Mouse (Mus musculus) stomach, embryonic 15.5 days (tissue): ENCODE data around the gene Krt77. TPM values are rescaled to one million over a fixed set of nuclear protein-coding genes. Genes with fewer than 3 reads are reported as not detected.

Source experiments
- ATAC-seq: fragments of 200-750 bp; cut with Nextera tagmentation; 2 replicates; pipeline ENCODE4 v1.8.0; 2017; ENCODE audit warnings: low read depth, moderate number of reproducible peaks, moderate TSS enrichment; ENCODE audit not compliant: insufficient read depth, low FRiP score
- H3K27ac ChIP-seq: fragments of 300-500 bp; sonication (generic); 2 replicates; pipeline ENCODE4 v1.5.1; 2015; ENCODE audit warnings: mild to moderate bottlenecking, inconsistent platforms
- H3K27me3 ChIP-seq: fragments of 300-500 bp; sonication (generic); replicated peaks from 2 replicates; pipeline ENCODE4 v1.6.1; 2015; ENCODE audit warnings: inconsistent platforms
- H3K36me3 ChIP-seq: fragments of 300-500 bp; sonication (generic); 2 replicates; pipeline ENCODE4 v1.6.1; 2015; ENCODE audit warnings: inconsistent platforms
- H3K4me1 ChIP-seq: fragments of 300-500 bp; sonication (generic); 2 replicates; pipeline ENCODE4 v1.6.1; 2015; ENCODE audit warnings: inconsistent platforms
- H3K4me2 ChIP-seq: fragments of 300-500 bp; sonication (generic); 2 replicates; pipeline ENCODE4 v1.6.1; 2015; ENCODE audit warnings: mild to moderate bottlenecking, inconsistent platforms
- H3K4me3 ChIP-seq: fragments of 300-500 bp; sonication (generic); replicated peaks from 2 replicates; pipeline ENCODE4 v1.5.1; 2015; ENCODE audit warnings: inconsistent platforms
- H3K9ac ChIP-seq: fragments of 300-500 bp; sonication (generic); 2 replicates; pipeline ENCODE4 v1.6.1; 2015; ENCODE audit warnings: inconsistent platforms
- H3K9me3 ChIP-seq: fragments of 300-500 bp; sonication (generic); 2 replicates; pipeline ENCODE4 v1.6.1; 2016; ENCODE audit warnings: inconsistent platforms
- WGBS: fragments of 180-500 bp; shearing (Covaris S2); methylation state at CpG from one replicate; pipeline ENCODE4 v1.1.7; 2015; 5-methylcytosine and 5-hydroxymethylcytosine counted together
- polyA plus RNA-seq: library from polyadenylated mRNA; unstranded; fragments of >200 nt; fragmentation: Nextera tagmentation; extraction: Ambion mirVana; gene quantifications from 2 replicates; pipeline ENCODE4 v1.2.1, GENCODE M21; 2015

Gene Krt77
- 0.06 and 0.14 TPM in 2 replicates for polyA plus RNA-seq

- no peak for ATAC-seq
- H3K27ac ChIP-seq: no peak within 1 kb of the TSS
- no peak within 1 kb of the TSS for H3K4me2 ChIP-seq
- no peak within 1 kb of the TSS for H3K4me3 ChIP-seq
- no peaks in the 10 kb centered on the region; the same call in 1 of the 2 replicates for H3K27me3 ChIP-seq
- 28% methylated on average over 6 of the region's 6 CpGs for WGBS
- H3K4me1 ChIP-seq: no peaks in the 10 kb centered on the region
- H3K9ac ChIP-seq: no peak within 1 kb of the TSS
- no peaks in the 10 kb centered on the region for H3K36me3 ChIP-seq
- H3K9me3 ChIP-seq: no peaks in the 10 kb centered on the region
Observed at GRCm38 (mm10) chr15:101869431-101869830, at the start of gene Krt77. Krt77 (minus strand) TSS chr15:101869705.

GRCm38 (mm10) chr15:101916072-101916471, 46.6 kb upstream of the Krt77 start:
- Histone ChIP-seq H3K27ac (no peak overlapping the region), H3K27me3 (no peaks in the 10 kb centered on the region), H3K36me3 (no peaks in the 10 kb centered on the region), H3K4me1 (no peaks in the 10 kb centered on the region), H3K9me3 (no peaks in the 10 kb centered on the region), H3K4me3 (no peak overlapping the region), H3K4me2 (no peak overlapping the region), H3K9ac (no peak overlapping the region)
- WGBS: 58% methylated on average over 2 of the region's 2 CpGs
- no peak for ATAC-seq

GRCm38 (mm10) chr15:101904849-101905248, 35.3 kb upstream of the Krt77 start:
- no peak overlapping the region for H3K4me3 ChIP-seq
- 74% methylated on average over 5 of the region's 5 CpGs for WGBS
- H3K9ac ChIP-seq: no peak overlapping the region
- no peaks in the 10 kb centered on the region for H3K4me1 ChIP-seq
- H3K4me2 ChIP-seq: no peak overlapping the region
- ATAC-seq: no peak
- no peaks in the 10 kb centered on the region for H3K9me3 ChIP-seq
- no peaks in the 10 kb centered on the region for H3K27me3 ChIP-seq
- no peaks in the 10 kb centered on the region for H3K36me3 ChIP-seq
- no peak overlapping the region for H3K27ac ChIP-seq

GRCm38 (mm10) chr15:101902171-101903149, 33.0 kb upstream of the Krt77 start:
- ATAC-seq: no peak
- Histone ChIP-seq H3K27ac (no peak overlapping the region), H3K4me1 (no peaks in the 10 kb centered on the region), H3K4me3 (no peak overlapping the region), H3K36me3 (no peaks in the 10 kb centered on the region), H3K27me3 (no peaks in the 10 kb centered on the region), H3K9me3 (no peaks in the 10 kb centered on the region), H3K9ac (no peak overlapping the region), H3K4me2 (no peak overlapping the region)
- 46% methylated on average over 12 of the region's 12 CpGs for WGBS

- H3K27ac ChIP-seq: no peak overlapping the region
- 90% methylated on average over 4 of the region's 4 CpGs for WGBS
- no peaks in the 10 kb centered on the region for H3K4me1 ChIP-seq
- H3K27me3 ChIP-seq: no peaks in the 10 kb centered on the region
- no peaks in the 10 kb centered on the region for H3K36me3 ChIP-seq
- H3K9ac ChIP-seq: no peak overlapping the region
- no peak overlapping the region for H3K4me2 ChIP-seq
- no peak overlapping the region for H3K4me3 ChIP-seq
- no peaks in the 10 kb centered on the region for H3K9me3 ChIP-seq
- no peak for ATAC-seq
Observed at GRCm38 (mm10) chr15:101895216-101895615, 25.7 kb upstream of the Krt77 start.

GRCm38 (mm10) chr15:101892820-101893219, 23.3 kb upstream of the Krt77 start, which contains the start of gene Krt76:
Krt76 (minus strand) TSS chr15:101892920.
- no peak within 1 kb of the TSS for H3K9ac ChIP-seq
- no peaks in the 10 kb centered on the region for H3K4me1 ChIP-seq
- no peaks in the 10 kb centered on the region for H3K36me3 ChIP-seq
- no peaks in the 10 kb centered on the region for H3K9me3 ChIP-seq
- no peak within 1 kb of the TSS for H3K27ac ChIP-seq
- WGBS: 55% methylated on average over 4 of the region's 4 CpGs
- no peak within 1 kb of the TSS for H3K4me3 ChIP-seq
- H3K27me3 ChIP-seq: no peaks in the 10 kb centered on the region
- H3K4me2 ChIP-seq: no peak within 1 kb of the TSS
- ATAC-seq: no peak

GRCm38 (mm10) chr15:101879776-101880175, 10.3 kb upstream of the Krt77 start:
- Histone ChIP-seq H3K36me3 (no peaks in the 10 kb centered on the region), H3K27ac (no peak overlapping the region), H3K27me3 (0 out of 2 replicates have a peak, but pooled peaks cover 5% of the 10 kb centered on the region), H3K4me3 (no peak overlapping the region), H3K4me2 (no peak overlapping the region), H3K9ac (no peak overlapping the region), H3K9me3 (no peaks in the 10 kb centered on the region), H3K4me1 (no peaks in the 10 kb centered on the region)
- ATAC-seq: no peak
- 17% methylated on average over 11 of the region's 11 CpGs for WGBS

- H3K4me1 ChIP-seq: no peaks in the 10 kb centered on the region
- H3K9ac ChIP-seq: no peak overlapping the region
- H3K27me3 ChIP-seq: 0 out of 2 replicates have a peak, but pooled peaks cover 2% of the 10 kb centered on the region
- 58% methylated on average over 2 of the region's 2 CpGs for WGBS
- ATAC-seq: no peak
- no peaks in the 10 kb centered on the region for H3K9me3 ChIP-seq
- H3K4me3 ChIP-seq: no peak overlapping the region
- H3K27ac ChIP-seq: no peak overlapping the region
- no peak overlapping the region for H3K4me2 ChIP-seq
- H3K36me3 ChIP-seq: no peaks in the 10 kb centered on the region
Observed at GRCm38 (mm10) chr15:101878041-101878440, 8.5 kb upstream of the Krt77 start.

GRCm38 (mm10) chr15:101874383-101874782, 4.9 kb upstream of the Krt77 start:
- ATAC-seq: no peak
- Histone ChIP-seq H3K27me3 (no peaks in the 10 kb centered on the region; the same call in 1 of the 2 replicates), H3K36me3 (no peaks in the 10 kb centered on the region), H3K4me2 (no peak overlapping the region), H3K27ac (no peak overlapping the region), H3K4me1 (no peaks in the 10 kb centered on the region), H3K4me3 (no peak overlapping the region), H3K9ac (no peak overlapping the region), H3K9me3 (no peaks in the 10 kb centered on the region)
- WGBS: 83% methylated on average over 1 of the region's 1 CpGs

- 79% methylated on average over 4 of the region's 4 CpGs for WGBS
Observed at GRCm38 (mm10) chr15:101873231-101873630, 3.7 kb upstream of the Krt77 start.

GRCm38 (mm10) chr15:101866754-101867153, 2.8 kb downstream of the Krt77 start:
- H3K4me1 ChIP-seq: no peaks in the 10 kb centered on the region
- no peak for ATAC-seq
- H3K27me3 ChIP-seq: no peaks in the 10 kb centered on the region
- H3K9ac ChIP-seq: no peak overlapping the region
- no peak overlapping the region for H3K4me3 ChIP-seq
- H3K27ac ChIP-seq: no peak overlapping the region
- 80% methylated on average over 7 of the region's 7 CpGs for WGBS
- H3K36me3 ChIP-seq: no peaks in the 10 kb centered on the region
- H3K4me2 ChIP-seq: no peak overlapping the region
- no peaks in the 10 kb centered on the region for H3K9me3 ChIP-seq

More at GRCm38 (mm10) chr15:101873231-101873630, 3.7 kb upstream of the Krt77 start:
- Histone ChIP-seq H3K36me3 (no peaks in the 10 kb centered on the region), H3K27me3 (no peaks in the 10 kb centered on the region; the same call in 1 of the 2 replicates), H3K9me3 (no peaks in the 10 kb centered on the region), H3K27ac (no peak overlapping the region), H3K9ac (no peak overlapping the region), H3K4me3 (no peak overlapping the region), H3K4me2 (no peak overlapping the region), H3K4me1 (no peaks in the 10 kb centered on the region)
- no peak for ATAC-seq
